Mouse (Mus musculus) intestine, postnatal 0 days (tissue): Measurements from ENCODE around the gene Art3. TPM values are rescaled to one million over a fixed set of nuclear protein-coding genes. Genes with fewer than 3 reads are reported as not detected.

Source experiments
- ATAC-seq: fragments of 200-750 bp; cut with Nextera tagmentation; 2 replicates; pipeline ENCODE4 v1.8.0; 2017; ENCODE audit warnings: mild to moderate bottlenecking, moderate TSS enrichment, moderate library complexity
- H3K27ac ChIP-seq: fragments of 300-500 bp; sonication (generic); 2 replicates; pipeline ENCODE4 v1.5.1; 2014; ENCODE audit warnings: mild to moderate bottlenecking, low read depth, low read length, moderate library complexity
- H3K27me3 ChIP-seq: fragments of 300-500 bp; sonication (generic); replicated peaks from 2 replicates; pipeline ENCODE4 v1.6.1; 2014; ENCODE audit warnings: low read length, mixed read lengths; ENCODE audit not compliant: control insufficient read depth, insufficient read depth
- H3K36me3 ChIP-seq: fragments of 300-500 bp; sonication (generic); 2 replicates; pipeline ENCODE4 v1.6.1; 2014; ENCODE audit warnings: mild to moderate bottlenecking, moderate library complexity; ENCODE audit not compliant: control insufficient read depth, insufficient read depth
- H3K4me1 ChIP-seq: fragments of 300-500 bp; sonication (generic); replicated peaks from 2 replicates; pipeline ENCODE4 v1.6.1; 2014; ENCODE audit warnings: antibody characterized with exemption, low read length, mixed read lengths; ENCODE audit not compliant: control insufficient read depth, insufficient read depth
- H3K4me2 ChIP-seq: fragments of 300-500 bp; sonication (generic); replicated peaks from 2 replicates; pipeline ENCODE4 v1.6.1; 2014; ENCODE audit warnings: low read depth, mild to moderate bottlenecking, moderate library complexity
- H3K4me3 ChIP-seq: fragments of 300-500 bp; sonication (generic); 2 replicates; pipeline ENCODE4 v1.5.1; 2014; ENCODE audit warnings: low read depth, low read length
- H3K9ac ChIP-seq: fragments of 300-500 bp; sonication (generic); 2 replicates; pipeline ENCODE4 v1.6.1; 2014; ENCODE audit warnings: mild to moderate bottlenecking, low read depth, low read length
- H3K9me3 ChIP-seq: fragments of 300-500 bp; sonication (generic); 2 replicates; pipeline ENCODE4 v1.6.1; 2016; ENCODE audit warnings: mixed run types; ENCODE audit not compliant: control insufficient read depth
- CTCF ChIP-seq: sonication (generic); IDR thresholded peaks from 2 replicates; pipeline ENCODE4 v1.5.1; 2016; ENCODE audit warnings: low read depth, mild to moderate bottlenecking, control low read depth, antibody characterized with exemption, moderate library complexity
- WGBS: fragments of 180-500 bp; shearing (Covaris S2); extraction: QIAGEN DNeasy Blood & Tissue Kit; methylation state at CpG from one replicate; pipeline ENCODE4 v1.1.7; 2014; 5-methylcytosine and 5-hydroxymethylcytosine counted together
- polyA plus RNA-seq: library from polyadenylated mRNA; unstranded; fragments of >200 nt; fragmentation: Nextera tagmentation; extraction: Ambion mirVana; gene quantifications from 2 replicates; pipeline ENCODE4 v1.2.1, GENCODE M21; 2015

The Art3 gene
- polyA plus RNA-seq, 1 experiment from 2014 or later: 12.7 TPM

- TF ChIP-seq CTCF: peak; percentile 84
- H3K4me1 ChIP-seq: no peaks in the 10 kb centered on the region
- H3K27ac ChIP-seq: no peak overlapping the region
- H3K9ac ChIP-seq: no peak overlapping the region
- no peak for ATAC-seq
- H3K9me3 ChIP-seq: no peaks in the 10 kb centered on the region
- 39% methylated on average over 12 of the region's 12 CpGs for WGBS
- no peak overlapping the region for H3K4me2 ChIP-seq
- H3K27me3 ChIP-seq: no peaks in the 10 kb centered on the region
- no peak overlapping the region for H3K4me3 ChIP-seq
- H3K36me3 ChIP-seq: no peaks in the 10 kb centered on the region
These were observed 50.1 kb downstream of the Art3 start for GRCm38 (mm10) chr5:92381550-92382348.

- Histone ChIP-seq H3K9ac (no peak overlapping the region), H3K36me3 (no peaks in the 10 kb centered on the region), H3K4me3 (no peak overlapping the region), H3K4me2 (no peak overlapping the region), H3K4me1 (no peaks in the 10 kb centered on the region), H3K27ac (no peak overlapping the region), H3K27me3 (no peaks in the 10 kb centered on the region), H3K9me3 (no peaks in the 10 kb centered on the region)
- ATAC-seq: no peak
- 69% methylated on average over 9 of the region's 9 CpGs for WGBS
- no peak for TF ChIP-seq CTCF
These were observed 50.7 kb downstream of the Art3 start for GRCm38 (mm10) chr5:92382349-92382679.

GRCm38 (mm10) chr5:92383747-92384146, 52.1 kb downstream of the Art3 start:
- Histone ChIP-seq H3K27me3 (no peaks in the 10 kb centered on the region), H3K9me3 (no peaks in the 10 kb centered on the region), H3K9ac (no peak overlapping the region), H3K27ac (no peak overlapping the region), H3K36me3 (no peaks in the 10 kb centered on the region), H3K4me1 (no peaks in the 10 kb centered on the region), H3K4me3 (no peak overlapping the region), H3K4me2 (no peak overlapping the region)
- no peak for TF ChIP-seq CTCF
- no peak for ATAC-seq
- WGBS: 59% methylated on average over 7 of the region's 7 CpGs

- Histone ChIP-seq H3K36me3 (no peaks in the 10 kb centered on the region), H3K4me1 (no peaks in the 10 kb centered on the region), H3K27ac (no peak overlapping the region), H3K27me3 (no peaks in the 10 kb centered on the region), H3K9ac (no peak overlapping the region), H3K4me3 (no peak overlapping the region), H3K9me3 (no peaks in the 10 kb centered on the region), H3K4me2 (no peak overlapping the region)
- 49% methylated on average over 7 of the region's 7 CpGs for whole genome bisulfite sequencing
- TF ChIP-seq CTCF: peak; percentile 78
- ATAC-seq: peak; percentile 48; the same call in 1 of the 2 replicates
These were observed 53.2 kb downstream of the Art3 start for GRCm38 (mm10) chr5:92384855-92385254.

GRCm38 (mm10) chr5:92386102-92386501, 54.5 kb downstream of the Art3 start:
- 76% methylated on average over 5 of the region's 5 CpGs for WGBS
- TF ChIP-seq CTCF: no peak
- Histone ChIP-seq H3K9ac (no peak overlapping the region), H3K4me2 (no peak overlapping the region), H3K36me3 (no peaks in the 10 kb centered on the region), H3K27me3 (0 out of 2 replicates have a peak, but pooled peaks cover 3% of the 10 kb centered on the region), H3K27ac (no peak overlapping the region), H3K9me3 (no peaks in the 10 kb centered on the region), H3K4me1 (no peaks in the 10 kb centered on the region), H3K4me3 (no peak overlapping the region)
- no peak for ATAC-seq

GRCm38 (mm10) chr5:92386643-92387042, 55.0 kb downstream of the Art3 start:
- H3K9ac ChIP-seq: no peak overlapping the region
- ATAC-seq: no peak

More at GRCm38 (mm10) chr5:92386643-92387042, 55.0 kb downstream of the Art3 start:
- Histone ChIP-seq H3K36me3 (no peaks in the 10 kb centered on the region), H3K4me2 (no peak overlapping the region), H3K4me3 (no peak overlapping the region), H3K9me3 (no peaks in the 10 kb centered on the region), H3K27ac (no peak overlapping the region), H3K27me3 (0 out of 2 replicates have a peak, but pooled peaks cover 5% of the 10 kb centered on the region), H3K4me1 (no peaks in the 10 kb centered on the region)
- WGBS: 31% methylated on average over 6 of the region's 6 CpGs
- TF ChIP-seq CTCF: peak; percentile 60
